Mouse (Mus musculus): ENCODE measurements around the gene 9430038I01Rik.

GRCm38 (mm10) chr7:137365056-137365455, 45.5 kb downstream of the 9430038I01Rik start:
- TF ChIP-seq CTCF (IDR thresholded peaks at IDR 0.05; ENCODE audit: extremely low read depth, insufficient read depth, insufficient read length, insufficient replicate concordance) (no peak), POLR2A (IDR thresholded peaks at IDR 0.05; ENCODE audit: low read depth, low read length) (no peak)
